Mouse (Mus musculus): ENCODE measurements around the gene Gabbr2. TPM values are rescaled to one million over a fixed set of nuclear protein-coding genes. Genes with fewer than 3 reads are reported as not detected.

The Gabbr2 gene
- polyA plus RNA-seq, 1 experiment from 2014 or later = 5.0 TPM

DNA sequence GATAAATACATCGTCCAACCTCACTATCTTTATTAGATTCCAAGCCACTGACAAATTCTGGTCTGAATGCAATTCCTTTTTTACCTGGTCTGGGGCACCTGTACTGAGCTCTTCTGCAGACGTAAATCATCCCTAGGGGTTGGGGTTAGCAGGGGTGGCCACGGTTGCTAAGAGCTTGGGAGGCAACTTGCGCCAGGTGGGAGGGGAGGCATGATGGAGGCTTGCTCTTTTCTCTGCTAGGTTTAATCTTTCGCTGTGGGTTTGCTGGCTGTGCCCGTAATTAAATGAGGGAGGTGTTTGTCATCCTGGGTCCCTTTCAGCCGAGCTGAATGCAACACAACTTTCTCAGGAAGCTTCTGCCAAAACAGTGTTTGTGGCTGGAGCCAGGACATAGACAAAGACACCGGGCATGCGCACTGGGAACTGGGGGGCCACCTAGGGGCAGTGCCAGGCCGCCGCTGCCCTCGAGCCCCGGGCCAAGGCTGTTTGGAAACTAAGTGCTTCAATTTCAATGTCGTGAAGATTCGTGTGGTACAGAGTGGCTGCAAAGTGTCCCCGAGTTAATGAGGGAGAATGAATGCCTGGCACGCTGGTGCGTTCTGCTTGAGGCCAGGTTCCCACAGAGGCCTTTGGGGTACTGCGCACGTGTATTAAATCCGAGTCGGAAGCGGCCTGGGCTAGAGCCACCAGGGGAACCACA, 136.8 kb downstream of the Gabbr2 start:
- 0 out of 2 replicates have a peak overlapping the region, but pooled peaks have one; percentile 14 for H3K4me2 ChIP-seq
- peak; percentile 80 for ATAC-seq (ENCODE audit: low read depth)
- H3K27ac ChIP-seq (replicated peaks) = peak overlapping the region; percentile 69
- H3K9ac ChIP-seq = no peak overlapping the region
- 46% methylated on average over 23 of the region's 23 CpGs for WGBS
- H3K36me3 ChIP-seq = no peaks in the 10 kb centered on the region
- peaks cover 48% of the 10 kb centered on the region for H3K4me1 ChIP-seq (replicated peaks)
- H3K4me3 ChIP-seq = no peak overlapping the region
- no peaks in the 10 kb centered on the region for H3K9me3 ChIP-seq
- no peaks in the 10 kb centered on the region for H3K27me3 ChIP-seq

DNA sequence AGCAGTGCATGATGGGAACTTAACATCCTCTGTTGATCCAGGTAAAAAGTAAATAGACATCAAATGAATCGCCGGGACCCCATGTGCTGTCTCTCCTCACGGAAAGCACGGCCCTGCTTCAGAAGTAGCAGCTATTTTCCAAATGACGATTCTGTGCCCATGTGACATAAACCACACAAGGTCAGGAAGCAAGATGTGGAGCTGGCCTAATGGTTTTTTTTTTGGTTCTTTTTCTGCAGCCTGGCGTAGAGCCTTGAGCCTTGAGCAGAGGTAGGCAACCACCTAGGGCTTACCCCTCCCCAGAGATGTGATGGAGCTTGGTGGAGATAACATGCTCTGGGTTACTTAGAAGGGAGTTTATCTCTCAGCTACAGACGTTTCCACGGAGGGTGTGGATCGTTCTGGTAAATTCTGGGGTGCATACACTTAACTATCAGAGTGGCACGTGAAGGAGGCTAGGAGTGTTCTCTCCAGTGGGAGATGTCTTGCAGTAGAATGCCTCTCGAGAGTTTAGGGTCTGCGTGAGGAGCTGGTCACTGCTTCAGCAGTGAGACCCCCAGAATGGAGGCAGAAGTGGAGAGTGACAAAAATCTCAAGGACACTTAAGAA, 137.7 kb downstream of the Gabbr2 start:
- Histone ChIP-seq H3K9me3 (no peaks in the 10 kb centered on the region), H3K9ac (0 out of 2 replicates have a peak overlapping the region, but pooled peaks have one; percentile 6), H3K4me3 (no peak overlapping the region), H3K27ac (replicated peaks) (peak overlapping the region; percentile 69; the same call in 1 of the 2 replicates), H3K4me1 (replicated peaks) (peaks cover 40% of the 10 kb centered on the region), H3K4me2 (no peak overlapping the region), H3K27me3 (no peaks in the 10 kb centered on the region), H3K36me3 (no peaks in the 10 kb centered on the region)
- no peak for ATAC-seq (ENCODE audit: low read depth)
- 87% methylated on average over 12 of the region's 12 CpGs for WGBS

DNA sequence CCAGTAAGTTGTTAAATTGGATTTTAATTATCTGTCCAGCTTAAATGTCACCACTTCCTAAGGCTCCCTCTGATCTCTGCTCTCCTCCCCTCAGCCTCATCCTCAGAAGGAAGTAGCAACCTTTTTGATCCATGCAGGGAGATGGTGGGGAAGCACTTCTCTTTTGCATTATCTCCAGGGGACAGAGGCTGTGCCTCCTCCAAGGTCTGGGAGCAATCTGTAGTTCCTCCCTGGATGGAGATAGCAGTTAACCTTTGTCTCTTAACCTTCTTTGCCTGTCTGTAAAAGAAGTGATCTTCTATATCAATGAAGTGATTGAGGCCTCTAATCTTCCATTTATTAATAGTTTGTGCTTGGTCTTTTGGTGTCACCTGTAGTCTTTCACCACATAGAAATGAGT, 143.9 kb downstream of the Gabbr2 start:
- no peak overlapping the region for H3K9ac ChIP-seq
- no peaks in the 10 kb centered on the region for H3K9me3 ChIP-seq
- no peak overlapping the region for H3K4me2 ChIP-seq
- H3K4me3 ChIP-seq = no peak overlapping the region
- no peak for ATAC-seq (ENCODE audit: low read depth)
- no peaks in the 10 kb centered on the region for H3K27me3 ChIP-seq
- no peak overlapping the region for H3K27ac ChIP-seq (replicated peaks)
- H3K36me3 ChIP-seq = no peaks in the 10 kb centered on the region
- peaks cover 8% of the 10 kb centered on the region; the same call in 1 of the 2 replicates for H3K4me1 ChIP-seq (replicated peaks)

- no peaks in the 10 kb centered on the region for H3K27me3 ChIP-seq
- no peaks in the 10 kb centered on the region for H3K9me3 ChIP-seq
- H3K9ac ChIP-seq = no peak overlapping the region
- 94% methylated on average over 10 of the region's 10 CpGs for WGBS
- no peak for ATAC-seq (ENCODE audit: low read depth)
- H3K4me1 ChIP-seq (replicated peaks) = peaks cover 6% of the 10 kb centered on the region; the same call in 1 of the 2 replicates
- no peak overlapping the region for H3K4me3 ChIP-seq
- no peaks in the 10 kb centered on the region for H3K36me3 ChIP-seq
- no peak overlapping the region for H3K27ac ChIP-seq (replicated peaks)
- no peak overlapping the region for H3K4me2 ChIP-seq
Measured at GRCm38 (mm10) chr4:46846396-46846795, 145.3 kb downstream of the Gabbr2 start.

- no peak overlapping the region for H3K4me2 ChIP-seq
- no peaks in the 10 kb centered on the region for H3K27me3 ChIP-seq
- WGBS = 80% methylated on average over 6 of the region's 6 CpGs
- ATAC-seq (ENCODE audit: low read depth) = no peak
- no peak overlapping the region for H3K9ac ChIP-seq
- no peaks in the 10 kb centered on the region for H3K4me1 ChIP-seq (replicated peaks)
- H3K4me3 ChIP-seq = no peak overlapping the region
- H3K36me3 ChIP-seq = no peaks in the 10 kb centered on the region
- H3K27ac ChIP-seq (replicated peaks) = no peak overlapping the region
- H3K9me3 ChIP-seq = no peaks in the 10 kb centered on the region
Measured at GRCm38 (mm10) chr4:46844982-46845643, 146.6 kb downstream of the Gabbr2 start.

DNA sequence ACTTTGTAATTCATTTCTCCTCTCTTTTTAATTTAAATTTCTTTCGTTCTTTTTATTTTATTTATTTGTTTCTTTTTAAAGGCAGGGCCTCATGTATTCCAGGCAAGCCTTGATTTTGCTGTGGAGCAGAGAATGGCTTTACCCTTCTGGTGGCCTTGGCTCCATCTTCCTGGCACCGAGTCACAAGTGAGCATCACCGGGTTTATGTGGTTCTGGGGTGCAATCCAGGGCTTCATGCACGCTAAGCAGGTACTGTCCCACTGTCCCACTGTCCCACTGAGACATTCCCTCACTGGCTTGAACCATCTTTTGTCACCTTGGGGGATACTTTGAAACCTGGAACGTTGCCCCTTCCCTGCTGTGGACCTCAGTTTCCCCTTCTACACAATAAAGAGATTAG, 147.1 kb downstream of the Gabbr2 start:
- no peak overlapping the region for H3K4me3 ChIP-seq
- H3K9ac ChIP-seq = no peak overlapping the region
- 84% methylated on average over 5 of the region's 5 CpGs for WGBS
- no peaks in the 10 kb centered on the region for H3K36me3 ChIP-seq
- no peak for ATAC-seq (ENCODE audit: low read depth)
- no peak overlapping the region for H3K4me2 ChIP-seq
- H3K4me1 ChIP-seq (replicated peaks) = no peaks in the 10 kb centered on the region
- no peaks in the 10 kb centered on the region for H3K27me3 ChIP-seq
- H3K9me3 ChIP-seq = no peaks in the 10 kb centered on the region
- H3K27ac ChIP-seq (replicated peaks) = no peak overlapping the region

- H3K9ac ChIP-seq = no peak overlapping the region
- ATAC-seq (ENCODE audit: low read depth) = no peak
- WGBS = 93% methylated on average over 7 of the region's 7 CpGs
Measured at GRCm38 (mm10) chr4:46842596-46842995, 149.1 kb downstream of the Gabbr2 start.

DNA sequence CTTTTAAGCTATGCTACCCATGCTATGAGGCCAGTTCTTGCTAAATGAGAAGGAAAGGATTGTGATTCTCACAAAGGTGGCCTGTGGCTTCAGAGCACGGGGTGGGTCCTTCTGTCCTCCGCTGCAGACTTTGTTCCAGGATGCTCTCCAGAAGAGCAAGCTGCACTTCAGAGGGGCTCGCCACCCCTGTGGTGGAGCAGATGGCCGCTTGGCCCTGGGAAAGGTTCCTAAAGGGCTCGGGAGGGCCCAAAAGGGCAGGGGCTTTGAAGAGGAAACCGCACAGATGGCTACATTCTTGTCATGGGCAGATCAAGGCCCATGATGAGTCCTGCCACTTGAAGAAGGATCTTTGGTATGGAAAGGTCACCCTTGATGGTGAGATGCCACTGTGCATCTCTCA, 151.5 kb downstream of the Gabbr2 start:
- no peak overlapping the region for H3K9ac ChIP-seq
- H3K9me3 ChIP-seq = no peaks in the 10 kb centered on the region
- H3K4me1 ChIP-seq (replicated peaks) = peaks cover 13% of the 10 kb centered on the region
- no peak overlapping the region for H3K27ac ChIP-seq (replicated peaks)
- H3K27me3 ChIP-seq = no peaks in the 10 kb centered on the region
- no peak overlapping the region for H3K4me2 ChIP-seq
- no peak for ATAC-seq (ENCODE audit: low read depth)
- H3K36me3 ChIP-seq = no peaks in the 10 kb centered on the region
- H3K4me3 ChIP-seq = no peak overlapping the region
- WGBS = 80% methylated on average over 6 of the region's 6 CpGs

More at GRCm38 (mm10) chr4:46842596-46842995, 149.1 kb downstream of the Gabbr2 start:
- H3K27me3 ChIP-seq = no peaks in the 10 kb centered on the region
- no peak overlapping the region for H3K27ac ChIP-seq (replicated peaks)
- no peak overlapping the region for H3K4me2 ChIP-seq
- H3K9me3 ChIP-seq = no peaks in the 10 kb centered on the region
- no peak overlapping the region for H3K4me3 ChIP-seq
- no peaks in the 10 kb centered on the region for H3K4me1 ChIP-seq (replicated peaks)
- H3K36me3 ChIP-seq = no peaks in the 10 kb centered on the region

DNA sequence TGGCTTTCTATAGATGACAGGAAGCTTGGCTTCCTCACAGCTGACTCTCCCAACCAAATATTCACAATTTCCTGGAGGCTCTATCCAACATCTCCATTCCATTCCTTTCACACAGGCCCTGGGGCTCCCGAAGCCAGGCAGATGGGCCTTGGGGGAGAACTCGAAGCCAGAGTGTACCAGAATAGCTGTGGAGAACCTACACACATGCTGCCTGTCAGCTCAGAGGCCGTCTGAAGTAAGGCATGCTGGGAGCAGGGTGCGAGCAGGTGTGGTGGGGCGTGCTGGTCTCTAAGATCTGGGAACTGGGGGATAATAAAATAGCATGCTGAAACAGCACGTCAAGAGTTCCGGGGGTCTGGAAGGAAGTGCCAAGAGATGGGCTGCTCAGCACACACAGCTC, 154.3 kb downstream of the Gabbr2 start:
- Histone ChIP-seq H3K4me1 (replicated peaks) (peaks cover 13% of the 10 kb centered on the region), H3K9me3 (no peaks in the 10 kb centered on the region), H3K36me3 (no peaks in the 10 kb centered on the region), H3K4me3 (no peak overlapping the region), H3K9ac (no peak overlapping the region), H3K4me2 (no peak overlapping the region), H3K27me3 (no peaks in the 10 kb centered on the region), H3K27ac (replicated peaks) (no peak overlapping the region)
- no peak for ATAC-seq (ENCODE audit: low read depth)
- 82% methylated on average over 7 of the region's 7 CpGs for WGBS

- no peak overlapping the region for H3K9ac ChIP-seq
- no peaks in the 10 kb centered on the region for H3K27me3 ChIP-seq
- H3K36me3 ChIP-seq = no peaks in the 10 kb centered on the region
- ATAC-seq (ENCODE audit: low read depth) = no peak
- H3K4me3 ChIP-seq = no peak overlapping the region
- no peak overlapping the region for H3K4me2 ChIP-seq
- H3K9me3 ChIP-seq = no peaks in the 10 kb centered on the region
- no peak overlapping the region for H3K27ac ChIP-seq (replicated peaks)
- WGBS = 64% methylated on average over 18 of the region's 18 CpGs
- peaks cover 13% of the 10 kb centered on the region for H3K4me1 ChIP-seq (replicated peaks)
Measured at GRCm38 (mm10) chr4:46836065-46836464, 155.6 kb downstream of the Gabbr2 start.

DNA sequence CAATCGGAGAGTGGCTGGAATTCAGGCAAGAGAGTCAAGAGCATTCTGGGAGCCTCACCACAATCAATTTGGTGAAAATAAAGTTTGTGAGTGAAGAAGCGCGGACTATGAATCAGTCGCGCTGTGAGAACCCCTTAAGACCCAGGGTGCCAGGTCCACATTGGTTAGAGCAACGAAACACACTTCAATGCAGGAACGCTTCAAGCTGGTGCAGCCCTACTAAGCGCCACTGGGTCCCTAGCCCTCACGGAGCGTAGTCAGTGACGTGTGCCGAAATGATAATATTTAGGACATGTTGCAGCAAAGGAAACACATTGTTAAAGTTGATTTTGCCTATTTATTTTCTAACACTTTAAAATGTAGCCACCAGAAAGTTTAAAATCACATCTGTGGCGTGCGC, 156.6 kb downstream of the Gabbr2 start:
- no peak overlapping the region for H3K27ac ChIP-seq (replicated peaks)
- no peaks in the 10 kb centered on the region for H3K27me3 ChIP-seq
- WGBS = 95% methylated on average over 14 of the region's 14 CpGs
- H3K4me2 ChIP-seq = no peak overlapping the region
- H3K36me3 ChIP-seq = no peaks in the 10 kb centered on the region
- no peaks in the 10 kb centered on the region for H3K9me3 ChIP-seq
- no peak for ATAC-seq (ENCODE audit: low read depth)
- H3K4me3 ChIP-seq = no peak overlapping the region
- peaks cover 13% of the 10 kb centered on the region for H3K4me1 ChIP-seq (replicated peaks)
- H3K9ac ChIP-seq = no peak overlapping the region

GRCm38 (mm10) chr4:46832834-46833544, 158.7 kb downstream of the Gabbr2 start:
- Histone ChIP-seq H3K4me2 (no peak overlapping the region), H3K27ac (replicated peaks) (no peak overlapping the region), H3K9me3 (no peaks in the 10 kb centered on the region), H3K4me3 (no peak overlapping the region), H3K27me3 (no peaks in the 10 kb centered on the region), H3K36me3 (no peaks in the 10 kb centered on the region), H3K9ac (no peak overlapping the region), H3K4me1 (replicated peaks) (peaks cover 20% of the 10 kb centered on the region)
- 44% methylated on average over 12 of the region's 12 CpGs for WGBS
- ATAC-seq (ENCODE audit: low read depth) = no peak

All from neural tube, embryonic 13.5 days (tissue).